Mouse (Mus musculus) heart, postnatal 4 days (tissue): ENCODE measurements around the gene Rars2. TPM values are rescaled to one million over a fixed set of nuclear protein-coding genes. Genes with fewer than 3 reads are reported as not detected.

Experiments
- DNase-seq: peaks from one replicate; pipeline ENCODE4 v3.0.0; 2021
- total RNA-seq, 2 experiments: library from RNA; stranded (reverse); gene quantifications; 2 replicates each; pipeline ENCODE4 v1.2.3; 2021

Rars2 gene
- total RNA-seq, 2 experiments from 2014 or later: 30.1 to 33.6 TPM

- DNase-seq: no peak
Observed at GRCm38 (mm10) chr4:34644779-34645178, 30.0 kb downstream of the Rars2 start.

GRCm38 (mm10) chr4:34653179-34653578 lies 38.4 kb downstream of the Rars2 start:
- DNase-seq: no peak

GRCm38 (mm10) chr4:34656101-34656500 lies 41.3 kb downstream of the Rars2 start:
- no peak for DNase-seq

GRCm38 (mm10) chr4:34659012-34659411 lies 44.3 kb downstream of the Rars2 start:
- DNase-seq: no peak

GRCm38 (mm10) chr4:34661514-34661913 lies 46.8 kb downstream of the Rars2 start:
- DNase-seq: no peak

- DNase-seq: no peak
Observed at GRCm38 (mm10) chr4:34661927-34662326, 47.2 kb downstream of the Rars2 start.

- DNase-seq: no peak
Observed at GRCm38 (mm10) chr4:34667923-34668322, 53.2 kb downstream of the Rars2 start.

- DNase-seq: peak; percentile 62
Observed at GRCm38 (mm10) chr4:34673721-34674120, 59.0 kb downstream of the Rars2 start.

- DNase-seq: peak; percentile 23
Observed at GRCm38 (mm10) chr4:34680530-34680929, 65.8 kb downstream of the Rars2 start.

GRCm38 (mm10) chr4:34686874-34687567 lies 72.3 kb downstream of the Rars2 start, which contains the start of gene Slc35a1:
Gene Slc35a1, minus strand, starts transcription at chr4:34687438.
- DNase-seq: peak; percentile 94

GRCm38 (mm10) chr4:34688021-34688420 lies 73.3 kb downstream of the Rars2 start:
- DNase-seq: no peak

GRCm38 (mm10) chr4:34701528-34701927 lies 86.8 kb downstream of the Rars2 start:
- peak; percentile 73 for DNase-seq

GRCm38 (mm10) chr4:34702231-34702630 lies 87.5 kb downstream of the Rars2 start:
- no peak for DNase-seq

- no peak for DNase-seq
Observed at GRCm38 (mm10) chr4:34703029-34703428, 88.3 kb downstream of the Rars2 start.

- DNase-seq: no peak
Observed at GRCm38 (mm10) chr4:34707248-34707647, 92.5 kb downstream of the Rars2 start.

GRCm38 (mm10) chr4:34708127-34708526 lies 93.4 kb downstream of the Rars2 start:
- DNase-seq: no peak

Other genes with a start within 250 kb of the Rars2 start
- gene Akirin2, start 64.0 kb upstream of the Rars2 start, total RNA-seq: 10 to 100 TPM; 62.5 to 64.4 TPM
- 10 to 100 TPM; 47.8 to 52.3 TPM for gene Orc3, start within 50 bp of the Rars2 start, total RNA-seq
- gene Slc35a1, start 72.5 kb downstream of the Rars2 start, total RNA-seq: 10 to 100 TPM; 23.3 to 23.5 TPM
- under 1 TPM; 0.29 to 0.54 TPM for gene Cfap206, start 115.2 kb downstream of the Rars2 start, total RNA-seq
- not detected for gene Gm136, start 141.3 kb downstream of the Rars2 start, total RNA-seq
- 10 to 100 TPM; 35.5 to 38.4 TPM for gene Smim8, start 163.5 kb downstream of the Rars2 start, total RNA-seq